Mouse (Mus musculus) brown adipose tissue, adult 24 weeks (tissue): ENCODE data around the gene Acin1. TPM values are rescaled to one million over a fixed set of nuclear protein-coding genes. Genes with fewer than 3 reads are reported as not detected.

ENCODE experiments used
- H3K27ac ChIP-seq: fragments of 200-500 bp; replicated peaks from 2 replicates; pipeline ENCODE4 v1.5.1; 2012; ENCODE audit warnings: low read depth, mild to moderate bottlenecking, low read length
- H3K4me1 ChIP-seq: fragments of 200-500 bp; 2 replicates; pipeline ENCODE4 v1.6.1; 2012; ENCODE audit warnings: low read length, mixed read lengths; ENCODE audit not compliant: control insufficient read depth, insufficient read depth, insufficient read length
- H3K4me3 ChIP-seq: fragments of 200-500 bp; 2 replicates; pipeline ENCODE4 v1.5.1; 2012; ENCODE audit warnings: low read depth, mild to moderate bottlenecking, low read length, moderate library complexity; ENCODE audit not compliant: insufficient read depth
- polyA plus RNA-seq: library from polyadenylated mRNA; stranded (reverse); fragments of >200 nt; gene quantifications from 2 replicates; pipeline ENCODE4 v1.2.4, GENCODE M21; 2012; ENCODE audit not compliant: missing spikeins, insufficient read depth, insufficient read length

Acin1 gene
- polyA plus RNA-seq, 1 experiment = 47.2 TPM

DNA sequence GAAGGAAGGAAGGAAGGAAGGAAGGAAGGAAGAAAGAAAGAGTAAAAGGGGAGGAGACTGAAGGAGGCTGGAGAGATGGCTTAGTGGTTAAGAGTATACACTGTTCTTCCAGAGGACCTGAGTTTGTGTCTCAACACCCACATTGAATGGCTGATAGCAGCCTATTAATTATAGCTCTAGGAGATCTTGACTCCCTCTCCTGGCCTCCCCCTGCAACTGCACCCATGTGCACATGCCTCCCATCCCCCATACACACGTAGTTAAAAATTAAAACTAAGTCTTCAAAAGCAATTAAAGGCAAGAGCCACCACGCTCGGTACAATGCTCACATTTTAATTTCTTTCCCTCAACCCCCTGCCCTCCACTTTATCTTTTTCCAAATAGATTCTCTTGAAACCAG is 92.7 kb downstream of the Acin1 start:
- no peak overlapping the region for H3K4me3 ChIP-seq
- H3K27ac ChIP-seq = no peak overlapping the region
- H3K4me1 ChIP-seq = 0 out of 2 replicates have a peak, but pooled peaks cover 2% of the 10 kb centered on the region

GRCm38 (mm10) chr14:54592319-54592934 is 94.3 kb downstream of the Acin1 start:
- 0 out of 2 replicates have a peak, but pooled peaks cover 2% of the 10 kb centered on the region for H3K4me1 ChIP-seq
- no peak overlapping the region for H3K4me3 ChIP-seq
- no peak overlapping the region; the same call in 1 of the 2 replicates for H3K27ac ChIP-seq

Other genes starting within 250 kb of the Acin1 start
- 36.5 and 53.8 TPM in 2 replicates for gene Lrp10, start 222.8 kb downstream of the Acin1 start, polyA plus RNA-seq
- not detected in 2 replicates for gene Rem2, start 210.8 kb downstream of the Acin1 start, polyA plus RNA-seq
- 20.4 and 25.8 TPM in 2 replicates for gene Prmt5, start 169.4 kb downstream of the Acin1 start, polyA plus RNA-seq
- gene Haus4, start 132.3 kb downstream of the Acin1 start, polyA plus RNA-seq = 4.1 and 6.8 TPM in 2 replicates
- 3.1 and 5.6 TPM in 2 replicates for gene Ajuba, start 109.4 kb downstream of the Acin1 start, polyA plus RNA-seq
- gene 4931414P19Rik, start 80.9 kb downstream of the Acin1 start, polyA plus RNA-seq = 2.6 and 5.2 TPM in 2 replicates
- gene Psmb5, start 68.9 kb downstream of the Acin1 start, polyA plus RNA-seq = 231 and 291 TPM in 2 replicates
- gene Psmb11, start 65.5 kb downstream of the Acin1 start, polyA plus RNA-seq = not detected in 2 replicates
- gene Gm17606, start 46.0 kb downstream of the Acin1 start, polyA plus RNA-seq = not detected in 2 replicates
- gene Cdh24, start 45.6 kb downstream of the Acin1 start, polyA plus RNA-seq = not detected in 2 replicates
- 33.3 and 43.1 TPM in 2 replicates for gene 1700123O20Rik, start 715 bp downstream of the Acin1 start, polyA plus RNA-seq
- gene Gm29776, start 11.9 kb upstream of the Acin1 start, polyA plus RNA-seq = not detected in 2 replicates
- gene Cebpe, start 25.2 kb upstream of the Acin1 start, polyA plus RNA-seq = not detected in 2 replicates
- 2.4 and 2.8 TPM in 2 replicates for gene Slc7a8, start 95.0 kb upstream of the Acin1 start, polyA plus RNA-seq
- 1.5 and 2.0 TPM in 2 replicates for gene Rnf212b, start 127.2 kb upstream of the Acin1 start, polyA plus RNA-seq
- 3.3 and 4.6 TPM in 2 replicates for gene Homez, start 184.0 kb upstream of the Acin1 start, polyA plus RNA-seq
- 15.9 and 20.3 TPM in 2 replicates for gene Ppp1r3e, start 190.6 kb upstream of the Acin1 start, polyA plus RNA-seq
- 26.3 and 28.2 TPM in 2 replicates for gene Bcl2l2, start 196.4 kb upstream of the Acin1 start, polyA plus RNA-seq
- gene Gm20521, start 196.5 kb upstream of the Acin1 start, polyA plus RNA-seq = not detected in 2 replicates
- gene Pabpn1, start 205.6 kb upstream of the Acin1 start, polyA plus RNA-seq = 75.5 and 89.7 TPM in 2 replicates
- gene Slc22a17, start 226.2 kb upstream of the Acin1 start, polyA plus RNA-seq = 4.9 and 6.6 TPM in 2 replicates
- 2.6 and 3.4 TPM in 2 replicates for gene Efs, start 239.2 kb upstream of the Acin1 start, polyA plus RNA-seq
- gene Il25, start 245.8 kb upstream of the Acin1 start, polyA plus RNA-seq = not detected in 2 replicates
- 1.8 and 3.3 TPM in 2 replicates for gene Cmtm5, start 249.3 kb upstream of the Acin1 start, polyA plus RNA-seq